Mouse (Mus musculus) megakaryocyte-erythroid progenitor cell, adult 5-6 weeks (primary cell): ENCODE data around the gene Muc15. TPM values are rescaled to one million over a fixed set of nuclear protein-coding genes. Genes with fewer than 3 reads are reported as not detected.

ENCODE experiments used
- ATAC-seq: replicated peaks from 2 replicates; pipeline ENCODE4 v1.8.0; 2016; ENCODE audit warnings: mild to moderate bottlenecking, inconsistent platforms; ENCODE audit not compliant: severe bottlenecking, poor library complexity, low FRiP score, low TSS enrichment
- total RNA-seq, 2 experiments: library from RNA; stranded (forward) in 1 of 2; stranded (reverse) in 1 of 2; fragments of 200-1000, 215-1000 nt in 1 of 2; fragments of >200 nt in 1 of 2; fragmentation: Nextera tagmentation in 1 of 2; gene quantifications; 2 replicates each; pipeline ENCODE4 v1.2.3; 2014 to 2017

The Muc15 gene
- total RNA-seq (2014; fragmentation: Nextera tagmentation): not detected in 2 replicates
- not detected in 2 replicates for total RNA-seq (2017)

GRCm38 (mm10) chr2:110721290-110721753 lies at the start of gene Muc15:
Muc15 (plus strand) TSS chr2:110721340.
- ATAC-seq: no peak

GRCm38 (mm10) chr2:110709436-110709835 lies 11.7 kb upstream of the Muc15 start:
- ATAC-seq: no peak

GRCm38 (mm10) chr2:110710055-110710720 lies 11.0 kb upstream of the Muc15 start:
- no peak for ATAC-seq

GRCm38 (mm10) chr2:110719051-110719450 lies 2.1 kb upstream of the Muc15 start:
- no peak for ATAC-seq

GRCm38 (mm10) chr2:110722208-110722607 lies 1.1 kb downstream of the Muc15 start:
- no peak for ATAC-seq

- ATAC-seq: no peak
Measured at GRCm38 (mm10) chr2:110726106-110726505, 5.0 kb downstream of the Muc15 start.

GRCm38 (mm10) chr2:110737236-110737635 lies 16.1 kb downstream of the Muc15 start:
- no peak for ATAC-seq

GRCm38 (mm10) chr2:110737981-110738380 lies 16.8 kb downstream of the Muc15 start:
- ATAC-seq: no peak

- no peak for ATAC-seq
Measured at GRCm38 (mm10) chr2:110739781-110740180, 18.6 kb downstream of the Muc15 start.

- ATAC-seq: no peak
Measured at GRCm38 (mm10) chr2:110740493-110740892, 19.4 kb downstream of the Muc15 start.

- ATAC-seq: no peak
Measured at GRCm38 (mm10) chr2:110757556-110757955, 36.4 kb downstream of the Muc15 start.

- ATAC-seq: no peak
Measured at GRCm38 (mm10) chr2:110759434-110759833, 38.3 kb downstream of the Muc15 start.

GRCm38 (mm10) chr2:110787396-110787795 lies 66.3 kb downstream of the Muc15 start:
- no peak for ATAC-seq

Other genes starting within 250 kb of the Muc15 start
- gene Slc5a12, start 124.0 kb upstream of the Muc15 start, total RNA-seq (2014; fragmentation: Nextera tagmentation): not detected in 2 replicates
- not detected in 2 replicates for gene Slc5a12, start 124.0 kb upstream of the Muc15 start, total RNA-seq (2017)
- gene Ano3, start 229.6 kb downstream of the Muc15 start, total RNA-seq (2014; fragmentation: Nextera tagmentation): not detected in 2 replicates
- not detected in 2 replicates for gene Ano3, start 229.6 kb downstream of the Muc15 start, total RNA-seq (2017)